1 mouse cellular context compared by ENCODE assay signal in the genomic region with DNA sequence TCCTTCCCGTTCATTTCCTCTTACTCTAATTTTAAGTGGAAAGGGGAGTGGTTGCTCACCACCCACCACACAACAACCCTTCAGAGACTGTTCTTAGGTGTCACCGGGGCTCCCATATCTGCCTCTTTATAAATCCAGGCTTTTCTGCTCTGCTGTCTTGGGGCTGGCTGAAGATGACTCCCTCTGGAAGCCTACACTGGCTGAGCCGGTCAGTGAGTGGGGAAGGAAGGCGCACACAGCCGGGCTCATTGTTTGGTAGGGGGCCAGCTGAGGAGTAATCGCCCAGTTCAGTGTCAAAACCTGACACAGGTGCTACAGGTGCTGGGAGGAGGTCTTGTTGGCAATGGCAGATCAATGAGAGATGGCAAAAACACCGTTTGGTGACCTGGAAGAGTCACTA.
TF ChIP-seq lines count a peak whose summit lies in the region.

No protein-coding gene starts in this region.

TF ChIP-seq in MEL, 35 proteins besides CTCF, POLR2A, EP300 and RAD21:
- no peak for TF ChIP-seq ZMIZ1 (IDR thresholded peaks at IDR 0.05; ENCODE audit: low read depth, low read length)
- TF ChIP-seq GATA1 (IDR thresholded peaks at IDR 0.05; ENCODE audit: low read depth, low read length), result no peak
- TF ChIP-seq CHD2 (IDR thresholded peaks at IDR 0.05; ENCODE audit: low read length), result no peak
- no peak for TF ChIP-seq JUND (IDR thresholded peaks at IDR 0.05; ENCODE audit: low read depth, low read length)
- TF ChIP-seq MAX (IDR thresholded peaks at IDR 0.05; ENCODE audit: low read length), result no peak
